Mouse (Mus musculus) kidney, postnatal 0 days (tissue): ENCODE results near the gene Fbrsl1. TPM values are rescaled to one million over a fixed set of nuclear protein-coding genes. Genes with fewer than 3 reads are reported as not detected.

Experiments used
- ATAC-seq: fragments of 200-750 bp; cut with Nextera tagmentation; replicated peaks from 2 replicates; pipeline ENCODE4 v1.8.0; 2017; ENCODE audit warnings: low read depth, moderate number of reproducible peaks, moderate TSS enrichment, moderate library complexity; ENCODE audit not compliant: low FRiP score
- DNase-seq: peaks from one replicate; pipeline ENCODE4 v3.0.0-alpha.2; 2016; ENCODE audit warnings: low spot score
- H3K27ac ChIP-seq: fragments of 300-500 bp; sonication (generic); 2 replicates; pipeline ENCODE4 v1.5.1; 2014; ENCODE audit warnings: mild to moderate bottlenecking
- H3K27me3 ChIP-seq: fragments of 300-500 bp; sonication (generic); 2 replicates; pipeline ENCODE4 v1.6.1; 2014; ENCODE audit warnings: low read length, mixed read lengths; ENCODE audit not compliant: insufficient read depth
- H3K36me3 ChIP-seq: fragments of 300-500 bp; sonication (generic); 2 replicates; pipeline ENCODE4 v1.6.1; 2014; ENCODE audit warnings: low read length, mixed read lengths; ENCODE audit not compliant: insufficient read depth
- H3K4me1 ChIP-seq: fragments of 300-500 bp; sonication (generic); replicated peaks from 2 replicates; pipeline ENCODE4 v1.6.1; 2014; ENCODE audit warnings: antibody characterized with exemption, low read length, mixed read lengths; ENCODE audit not compliant: insufficient read depth
- H3K4me2 ChIP-seq: fragments of 300-500 bp; sonication (generic); 2 replicates; pipeline ENCODE4 v1.6.1; 2014; ENCODE audit warnings: mild to moderate bottlenecking, low read length, moderate library complexity, mixed read lengths
- H3K4me3 ChIP-seq: fragments of 300-500 bp; sonication (generic); replicated peaks from 2 replicates; pipeline ENCODE4 v1.5.1; 2014; ENCODE audit warnings: low read depth, low read length
- H3K9ac ChIP-seq: fragments of 300-500 bp; sonication (generic); 2 replicates; pipeline ENCODE4 v1.6.1; 2014; ENCODE audit warnings: low read depth, low read length
- H3K9me3 ChIP-seq: fragments of 300-500 bp; sonication (generic); replicated peaks from 2 replicates; pipeline ENCODE4 v1.6.1; 2016; ENCODE audit warnings: low read length, inconsistent platforms, mixed read lengths
- CTCF ChIP-seq: IDR thresholded peaks from 2 replicates; pipeline ENCODE4 v1.5.1; 2016; ENCODE audit warnings: antibody characterized with exemption, low read depth, mild to moderate bottlenecking, moderate library complexity
- WGBS: fragments of 180-500 bp; shearing (Covaris S2); extraction: QIAGEN DNeasy Blood & Tissue Kit; methylation state at CpG from one replicate; pipeline ENCODE4 v1.1.7; 2014; 5-methylcytosine and 5-hydroxymethylcytosine counted together
- polyA plus RNA-seq: library from polyadenylated mRNA; unstranded; fragments of >200 nt; fragmentation: Nextera tagmentation; extraction: Ambion mirVana; gene quantifications from 2 replicates; pipeline ENCODE4 v1.2.1, GENCODE M21; 2015

Gene Fbrsl1
- polyA plus RNA-seq, 1 experiment from 2014 or later = 14.0 TPM

DNA sequence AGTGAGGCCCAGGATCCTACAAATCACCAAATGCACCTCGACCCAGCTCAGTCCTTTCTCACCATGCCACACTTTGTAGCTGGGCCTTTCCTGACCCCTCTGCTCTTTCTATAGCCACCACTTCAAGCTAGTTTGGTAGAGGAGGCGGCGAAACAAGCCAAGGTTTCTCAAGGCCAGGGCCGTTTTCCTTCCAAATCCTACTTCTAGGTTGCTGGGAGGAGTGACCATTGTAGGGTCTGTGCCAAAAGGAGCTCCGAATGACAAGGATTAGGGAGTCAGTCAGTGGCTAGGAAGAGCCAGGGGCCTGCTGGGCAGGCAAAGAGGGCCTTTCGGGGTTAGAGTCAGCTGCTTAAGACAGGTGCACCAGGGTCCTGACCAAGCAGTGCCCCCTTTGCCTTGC is 63.8 kb downstream of the Fbrsl1 start:
- ATAC-seq (no peak), DNase-seq (no peak)
- no peaks in the 10 kb centered on the region for H3K9me3 ChIP-seq
- H3K9ac ChIP-seq = no peak overlapping the region
- TF ChIP-seq CTCF = no peak
- no peaks in the 10 kb centered on the region for H3K36me3 ChIP-seq
- no peak overlapping the region for H3K4me3 ChIP-seq
- H3K4me2 ChIP-seq = no peak overlapping the region
- WGBS = 86% methylated on average over 6 of the region's 6 CpGs
- H3K27ac ChIP-seq = no peak overlapping the region
- peaks cover 12% of the 10 kb centered on the region; the same call in 1 of the 2 replicates for H3K4me1 ChIP-seq
- H3K27me3 ChIP-seq = no peaks in the 10 kb centered on the region

DNA sequence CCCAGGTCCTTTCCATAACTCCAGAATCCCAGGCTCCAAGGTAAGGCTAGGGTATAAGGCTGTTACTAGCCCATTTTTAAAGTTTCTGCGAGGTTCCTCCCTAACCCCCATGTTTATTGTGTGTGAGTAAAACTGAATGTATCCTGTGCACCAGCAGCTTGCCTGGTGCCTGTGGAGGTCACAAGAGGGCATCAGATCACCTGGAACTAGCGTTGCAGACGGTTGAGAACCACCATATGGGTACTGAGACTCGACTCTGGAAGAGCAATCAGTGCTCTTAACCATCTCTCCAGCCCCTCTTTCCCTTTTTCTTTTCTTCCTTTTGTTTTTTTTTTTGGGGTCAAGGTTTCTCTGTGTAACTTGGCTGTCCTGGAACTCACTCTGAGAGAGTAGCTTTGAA is 68.5 kb downstream of the Fbrsl1 start:
- ATAC-seq (no peak), DNase-seq (no peak)
- no peak overlapping the region for H3K4me2 ChIP-seq
- no peaks in the 10 kb centered on the region for H3K27me3 ChIP-seq
- H3K36me3 ChIP-seq = peaks cover 22% of the 10 kb centered on the region; the same call in 1 of the 2 replicates
- H3K9ac ChIP-seq = no peak overlapping the region
- no peaks in the 10 kb centered on the region for H3K4me1 ChIP-seq
- H3K27ac ChIP-seq = no peak overlapping the region
- TF ChIP-seq CTCF = no peak
- WGBS = 81% methylated on average over 4 of the region's 4 CpGs
- H3K9me3 ChIP-seq = no peaks in the 10 kb centered on the region
- H3K4me3 ChIP-seq = no peak overlapping the region

DNA sequence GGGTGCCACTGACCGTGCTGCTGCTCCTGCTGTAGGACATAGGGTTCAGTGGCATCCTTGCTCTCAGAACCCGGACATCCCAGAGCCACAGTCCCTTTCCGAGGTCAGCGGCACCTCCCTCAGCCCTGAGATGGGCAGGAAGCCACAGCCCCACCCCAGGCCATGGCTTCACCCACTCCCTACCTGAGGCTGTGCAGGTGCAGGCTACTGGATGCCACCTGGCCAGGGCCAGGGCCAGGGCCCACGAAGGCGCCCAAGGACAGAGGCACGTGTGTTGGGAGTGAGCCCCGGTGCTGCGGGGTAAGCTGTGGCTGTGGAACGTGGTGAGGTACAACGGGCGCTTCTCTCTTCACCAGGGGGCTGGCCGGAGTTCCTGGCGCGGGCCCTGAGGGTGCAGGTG is 69.2 kb downstream of the Fbrsl1 start:
- no peak overlapping the region for H3K9ac ChIP-seq

GRCm38 (mm10) chr5:110378181-110378583 is 70.1 kb downstream of the Fbrsl1 start:
- peaks cover 35% of the 10 kb centered on the region for H3K36me3 ChIP-seq
- no peak overlapping the region for H3K27ac ChIP-seq
- no peak overlapping the region for H3K9ac ChIP-seq
- H3K4me1 ChIP-seq = no peaks in the 10 kb centered on the region
- no peak overlapping the region for H3K4me2 ChIP-seq
- no peaks in the 10 kb centered on the region for H3K9me3 ChIP-seq
- H3K4me3 ChIP-seq = no peak overlapping the region
- 40% methylated on average over 20 of the region's 20 CpGs for WGBS
- DNase-seq (peak; percentile 16), ATAC-seq (peak; percentile 67)
- TF ChIP-seq CTCF = no peak
- H3K27me3 ChIP-seq = no peaks in the 10 kb centered on the region

More for the DNA sequence above, 69.2 kb downstream of the Fbrsl1 start:
- TF ChIP-seq CTCF = no peak
- WGBS = 91% methylated on average over 15 of the region's 15 CpGs
- Histone ChIP-seq H3K27ac (no peak overlapping the region), H3K4me1 (no peaks in the 10 kb centered on the region), H3K4me3 (no peak overlapping the region), H3K9me3 (no peaks in the 10 kb centered on the region), H3K4me2 (no peak overlapping the region), H3K27me3 (no peaks in the 10 kb centered on the region), H3K36me3 (peaks cover 26% of the 10 kb centered on the region)
- ATAC-seq (no peak), DNase-seq (no peak)

- Histone ChIP-seq H3K9me3 (no peaks in the 10 kb centered on the region), H3K36me3 (peaks cover 35% of the 10 kb centered on the region), H3K4me1 (no peaks in the 10 kb centered on the region), H3K4me2 (no peak overlapping the region), H3K4me3 (no peak overlapping the region), H3K27me3 (no peaks in the 10 kb centered on the region), H3K27ac (no peak overlapping the region), H3K9ac (no peak overlapping the region)
- DNase-seq (peak; percentile 52), ATAC-seq (no peak; the same call in 1 of the 2 replicates)
- TF ChIP-seq CTCF = peak; percentile 75
- 51% methylated on average over 8 of the region's 8 CpGs for WGBS
Measured at GRCm38 (mm10) chr5:110376802-110377433, 71.4 kb downstream of the Fbrsl1 start.

DNA sequence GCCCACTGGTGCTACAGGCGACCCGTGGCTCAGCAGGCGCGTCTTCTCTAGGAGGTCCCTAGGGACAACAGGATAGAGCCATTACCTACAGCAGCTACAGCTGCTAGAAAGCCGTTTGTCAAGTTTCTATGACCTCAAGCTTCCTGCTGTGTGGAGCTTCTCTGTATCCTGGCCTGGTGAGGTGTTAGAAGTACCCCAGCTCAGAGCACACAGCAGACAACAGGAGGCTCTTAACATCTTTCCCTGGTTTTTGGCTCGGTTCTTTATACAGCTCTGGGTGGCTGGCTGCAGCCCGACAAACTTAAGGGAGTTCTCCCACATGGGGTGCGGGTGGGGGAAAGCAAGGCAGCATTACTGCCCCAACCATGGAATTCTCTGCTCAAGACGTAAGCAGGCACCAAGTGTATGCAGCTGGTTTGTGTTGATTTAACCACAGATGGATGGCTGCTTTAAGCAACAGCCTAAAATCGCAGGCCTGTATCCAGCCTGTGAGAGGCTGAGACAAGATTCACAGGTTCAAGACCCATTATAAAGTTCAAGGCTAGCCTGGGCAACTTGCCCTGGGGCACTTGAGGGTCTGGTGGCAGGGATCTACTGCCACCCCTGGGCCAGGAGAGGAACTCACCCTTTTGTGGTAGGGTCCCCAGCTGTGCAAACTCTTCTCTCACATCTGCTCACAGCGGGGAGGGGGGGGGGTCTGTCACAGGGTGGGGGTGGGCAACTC is 84.3 kb downstream of the Fbrsl1 start:
- Histone ChIP-seq H3K27me3 (no peaks in the 10 kb centered on the region), H3K4me1 (0 out of 2 replicates have a peak, but pooled peaks cover 3% of the 10 kb centered on the region), H3K9me3 (no peaks in the 10 kb centered on the region), H3K9ac (peak overlapping the region; percentile 49; the same call in 1 of the 2 replicates), H3K27ac (no peak overlapping the region), H3K4me3 (peak overlapping the region; percentile 40), H3K4me2 (peak overlapping the region; percentile 64), H3K36me3 (0 out of 2 replicates have a peak, but pooled peaks cover 7% of the 10 kb centered on the region)
- peak; percentile 16; the same call in 1 of the 2 replicates for TF ChIP-seq CTCF
- peak; percentile 20 for DNase-seq
- 47% methylated on average over 11 of the region's 11 CpGs for WGBS
- ATAC-seq = no peak
